Mouse (Mus musculus) bone marrow, adult 2 months (tissue): Measurements from ENCODE around the gene Sipa1l2. TPM values are rescaled to one million over a fixed set of nuclear protein-coding genes. Genes with fewer than 3 reads are reported as not detected.

ENCODE experiments used
- H3K27ac ChIP-seq: fragments of 200-500 bp; 2 replicates; pipeline ENCODE4 v1.5.1; 2012; ENCODE audit warnings: low read depth, mild to moderate bottlenecking, control low read depth, inconsistent platforms, low read length; ENCODE audit not compliant: control insufficient read depth, poor library complexity, insufficient read depth
- H3K4me1 ChIP-seq: fragments of 200-500 bp; 2 replicates; pipeline ENCODE4 v1.6.1; 2011; ENCODE audit warnings: low read length; ENCODE audit not compliant: control insufficient read depth, insufficient read depth
- H3K4me3 ChIP-seq: fragments of 200-500 bp; replicated peaks from 2 replicates; pipeline ENCODE3; 2011; ENCODE audit warnings: mild to moderate bottlenecking, low read depth, low read length, control low read depth; ENCODE audit not compliant: control insufficient read depth
- CTCF ChIP-seq: fragments of 200-500 bp; IDR thresholded peaks from 2 replicates; pipeline ENCODE4 v1.5.1; 2011; ENCODE audit warnings: low read length, control low read depth; ENCODE audit not compliant: control insufficient read depth, insufficient read depth
- POLR2A ChIP-seq: fragments of 200-500 bp; IDR thresholded peaks from 2 replicates; pipeline ENCODE4 v1.6.1; 2011; ENCODE audit warnings: low read depth, mild to moderate bottlenecking, control low read depth, low read length, borderline replicate concordance; ENCODE audit not compliant: control insufficient read depth
- WGBS: fragments of 180-500 bp; shearing (Covaris S2); methylation state at CpG from one replicate; pipeline ENCODE4 v1.1.7; 2018; 5-methylcytosine and 5-hydroxymethylcytosine counted together
- polyA plus RNA-seq: library from polyadenylated mRNA; stranded (reverse); fragments of >200 nt; gene quantifications from 2 replicates; pipeline ENCODE4 v1.2.4, GENCODE M21; 2011; ENCODE audit warnings: low replicate concordance; ENCODE audit not compliant: missing spikeins, insufficient read depth, insufficient read length

Sipa1l2 gene
- polyA plus RNA-seq, 1 experiment, result 6.7 TPM

- H3K4me3 ChIP-seq, result no peak overlapping the region
- no peaks in the 10 kb centered on the region for H3K4me1 ChIP-seq
- TF ChIP-seq POLR2A (no peak), CTCF (no peak)
- 63% methylated on average over 4 of the region's 4 CpGs for WGBS
- no peak overlapping the region for H3K27ac ChIP-seq
Measured at GRCm38 (mm10) chr8:125509776-125510175, 59.8 kb downstream of the Sipa1l2 start.

GRCm38 (mm10) chr8:125509175-125509574 lies 60.4 kb downstream of the Sipa1l2 start:
- 80% methylated on average over 6 of the region's 6 CpGs for WGBS
- H3K4me3 ChIP-seq, result no peak overlapping the region
- TF ChIP-seq POLR2A (no peak), CTCF (no peak)

GRCm38 (mm10) chr8:125507291-125507690 lies 62.3 kb downstream of the Sipa1l2 start:
- WGBS, result 79% methylated on average over 8 of the region's 8 CpGs
- TF ChIP-seq POLR2A (no peak), CTCF (no peak)
- Histone ChIP-seq H3K4me3 (no peak overlapping the region), H3K27ac (no peak overlapping the region), H3K4me1 (no peaks in the 10 kb centered on the region; the same call in 1 of the 2 replicates)

More at GRCm38 (mm10) chr8:125509175-125509574, 60.4 kb downstream of the Sipa1l2 start:
- Histone ChIP-seq H3K27ac (no peak overlapping the region), H3K4me1 (no peaks in the 10 kb centered on the region)

- 80% methylated on average over 6 of the region's 6 CpGs for WGBS
- no peaks in the 10 kb centered on the region; the same call in 1 of the 2 replicates for H3K4me1 ChIP-seq
- TF ChIP-seq POLR2A (no peak), CTCF (no peak)
- no peak overlapping the region for H3K27ac ChIP-seq
- no peak overlapping the region for H3K4me3 ChIP-seq
Measured at GRCm38 (mm10) chr8:125504605-125505257, 64.9 kb downstream of the Sipa1l2 start.

GRCm38 (mm10) chr8:125503808-125504207 lies 65.8 kb downstream of the Sipa1l2 start:
- 77% methylated on average over 8 of the region's 8 CpGs for WGBS
- no peak for TF ChIP-seq CTCF
- no peak for TF ChIP-seq POLR2A
- H3K4me1 ChIP-seq, result no peaks in the 10 kb centered on the region; the same call in 1 of the 2 replicates
- no peak overlapping the region for H3K4me3 ChIP-seq
- no peak overlapping the region for H3K27ac ChIP-seq

GRCm38 (mm10) chr8:125502828-125503227 lies 66.8 kb downstream of the Sipa1l2 start:
- Histone ChIP-seq H3K4me1 (no peaks in the 10 kb centered on the region; the same call in 1 of the 2 replicates), H3K4me3 (no peak overlapping the region), H3K27ac (no peak overlapping the region)
- 49% methylated on average over 3 of the region's 3 CpGs for WGBS
- TF ChIP-seq CTCF (no peak), POLR2A (no peak)

GRCm38 (mm10) chr8:125500005-125500404 lies 69.6 kb downstream of the Sipa1l2 start:
- 83% methylated on average over 5 of the region's 5 CpGs for WGBS
- no peak for TF ChIP-seq POLR2A
- TF ChIP-seq CTCF, result no peak
- Histone ChIP-seq H3K4me1 (peaks cover 2% of the 10 kb centered on the region; the same call in 1 of the 2 replicates), H3K4me3 (no peak overlapping the region), H3K27ac (no peak overlapping the region)

GRCm38 (mm10) chr8:125498508-125498907 lies 71.1 kb downstream of the Sipa1l2 start:
- Histone ChIP-seq H3K27ac (no peak overlapping the region), H3K4me3 (no peak overlapping the region), H3K4me1 (peaks cover 2% of the 10 kb centered on the region; the same call in 1 of the 2 replicates)
- 25% methylated on average over 10 of the region's 10 CpGs for WGBS
- TF ChIP-seq CTCF, result peak; percentile 12; the same call in 1 of the 2 replicates
- TF ChIP-seq POLR2A, result no peak
